8 mouse cellular contexts compared by ENCODE assay signal in the genomic region with DNA sequence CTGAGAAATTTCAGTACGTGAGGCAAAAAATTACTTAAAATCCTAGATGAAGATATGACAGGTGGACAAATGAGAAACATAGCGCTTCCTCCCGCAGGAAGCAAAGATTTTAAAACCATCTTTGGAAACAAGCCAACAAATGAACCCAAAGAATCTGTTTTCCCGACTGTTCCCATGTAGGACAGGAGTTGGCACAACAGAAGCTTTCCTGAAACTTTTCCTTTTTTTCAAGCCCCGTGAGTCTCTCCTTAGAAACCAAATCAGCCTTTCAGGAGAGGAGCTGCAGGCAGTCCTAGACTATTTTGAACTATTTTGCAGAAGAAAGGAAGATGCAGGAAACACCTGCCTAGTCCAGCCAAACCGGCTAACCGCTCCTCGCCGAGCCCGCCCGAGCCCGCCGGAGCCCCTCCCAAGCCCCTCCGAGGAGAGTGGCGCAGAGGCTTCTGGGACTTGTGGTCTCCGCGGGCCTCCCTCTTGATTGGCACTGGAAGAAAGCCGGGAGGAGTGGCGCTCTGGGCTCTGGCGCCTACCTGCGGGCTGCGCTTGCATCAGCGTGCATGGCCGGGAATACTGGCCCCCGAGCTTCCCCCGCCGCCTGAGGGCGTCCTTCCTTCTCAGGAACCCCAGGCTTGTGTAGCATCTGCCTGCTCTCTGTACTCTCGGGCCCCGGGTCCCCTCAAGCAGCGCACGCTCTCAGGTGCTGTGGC. TPM values are rescaled to one million over a fixed set of nuclear protein-coding genes. Genes with fewer than 3 reads are reported as not detected.
DNase-seq lines count a peak whose midpoint lies in the region; ATAC-seq and TF ChIP-seq lines count a peak whose summit lies in the region.

Gene Mei4 (plus strand): TSS at position 490 of the 707 bp plus-strand sequence.

- peak; percentile 65 for DNase-seq in CD4-positive, CD25-positive, alpha-beta regulatory T cell, adult 2 months (ENCODE audit: low read depth, low spot score)
- DNase-seq in c-Kit-positive CD71-positive TER-119-negative erythroid progenitor cells, embryonic 14.5 days (ENCODE audit: low read depth), result peak; percentile 7
- DNase-seq in forebrain, embryonic 10.5 days (ENCODE audit: extremely low spot score, low spot score), result peak; percentile 85
- DNase-seq in heart, postnatal 36 days, result peak; percentile 6 to 11
- peak; percentile 83 to 86 for DNase-seq in layer of hippocampus, adult 18-20 months (ENCODE audit: low spot score in 2 of 2)
- peak; percentile 76 for DNase-seq in liver, postnatal 0 days

- H3K4me1 ChIP-seq in forebrain, embryonic 10.5 days, result peaks cover 4% of the 10 kb centered on the region; the same call in 1 of the 2 replicates
- H3K4me1 ChIP-seq in liver, postnatal 0 days (ENCODE audit: insufficient read depth), result 0 out of 2 replicates have a peak, but pooled peaks cover 6% of the 10 kb centered on the region
- H3K4me1 ChIP-seq in neural tube, embryonic 15.5 days, result peaks cover 4% of the 10 kb centered on the region
- H3K4me1 ChIP-seq in testis, adult 2 months (ENCODE audit: control insufficient read depth, insufficient read depth, low read length), result no peaks in the 10 kb centered on the region

- peak within 1 kb of the TSS; percentile 60 for H3K4me3 ChIP-seq in forebrain, embryonic 10.5 days
- peak within 1 kb of the TSS; percentile 49 for H3K4me3 ChIP-seq in liver, postnatal 0 days (ENCODE audit: low read depth, low read length)
- H3K4me3 ChIP-seq in neural tube, embryonic 15.5 days (replicated peaks), result peak within 1 kb of the TSS; percentile 59
- H3K4me3 ChIP-seq in testis, adult 2 months (ENCODE audit: control insufficient read depth, low read depth, low read length), result peak within 1 kb of the TSS; percentile 75

- H3K4me2 ChIP-seq in liver, postnatal 0 days (ENCODE audit: low read depth, low read length), result peak within 1 kb of the TSS; percentile 84
- peak within 1 kb of the TSS; percentile 95 for H3K4me2 ChIP-seq in neural tube, embryonic 15.5 days

- TF ChIP-seq POLR2A in testis, adult 2 months (IDR thresholded peaks at IDR 0.05; ENCODE audit: control insufficient read depth, low read depth, low read length), result no peak

- 3% methylated on average over 32 of the region's 32 CpGs for WGBS in forebrain, embryonic 10.5 days
- whole genome bisulfite sequencing in liver, postnatal 0 days (ENCODE audit: insufficient replicate concordance), result under 1% methylated on average over 32 of the region's 32 CpGs
- WGBS in neural tube, embryonic 15.5 days, result 4% methylated on average over 27 of the region's 32 CpGs

- no peak for TF ChIP-seq EP300 in liver, postnatal 0 days (IDR thresholded peaks at IDR 0.05; ENCODE audit: low read depth)

- peak within 1 kb of the TSS; percentile 78 for H3K27ac ChIP-seq in forebrain, embryonic 10.5 days
- H3K27ac ChIP-seq in liver, postnatal 0 days (ENCODE audit: low read depth), result peak within 1 kb of the TSS; percentile 60
- no peak within 1 kb of the TSS for H3K27ac ChIP-seq in neural tube, embryonic 15.5 days (replicated peaks)
- H3K27ac ChIP-seq in testis, adult 2 months (ENCODE audit: control insufficient read depth, insufficient read depth, low read depth, low read length), result peak within 1 kb of the TSS; percentile 49; the same call in 1 of the 2 replicates

- H3K9me3 ChIP-seq in forebrain, embryonic 10.5 days, result no peaks in the 10 kb centered on the region
- no peaks in the 10 kb centered on the region for H3K9me3 ChIP-seq in liver, postnatal 0 days (ENCODE audit: low read length)
- H3K9me3 ChIP-seq in neural tube, embryonic 15.5 days (replicated peaks), result no peaks in the 10 kb centered on the region

- intact Hi-C loops in heart, postnatal 36 days (cut with DNase I), result no loop called here

- peaks cover 20% of the 10 kb centered on the region for H3K27me3 ChIP-seq in forebrain, embryonic 10.5 days (ENCODE audit: poor library complexity, severe bottlenecking)
- H3K27me3 ChIP-seq in liver, postnatal 0 days (ENCODE audit: insufficient read depth, low read length), result no peaks in the 10 kb centered on the region
- peaks cover 9% of the 10 kb centered on the region; the same call in 1 of the 2 replicates for H3K27me3 ChIP-seq in neural tube, embryonic 15.5 days (replicated peaks)
- no peaks in the 10 kb centered on the region for H3K27me3 ChIP-seq in testis, adult 2 months (ENCODE audit: control insufficient read depth, insufficient read depth, low read length)

- peak; percentile 57 for TF ChIP-seq CTCF in liver, postnatal 0 days (IDR thresholded peaks at IDR 0.05; ENCODE audit: low read depth)
- no peak for TF ChIP-seq CTCF in testis, adult 2 months (IDR thresholded peaks at IDR 0.05; ENCODE audit: control insufficient read depth, insufficient read depth, insufficient replicate concordance, low read depth, low read length)

- peak; percentile 93 for ATAC-seq in liver, postnatal 0 days
- peak; percentile 98 for ATAC-seq in neural tube, embryonic 15.5 days (ENCODE audit: low FRiP score)

- H3K9ac ChIP-seq in liver, postnatal 0 days (replicated peaks), result peak within 1 kb of the TSS; percentile 44; the same call in 1 of the 2 replicates
- H3K9ac ChIP-seq in neural tube, embryonic 15.5 days (replicated peaks), result peak within 1 kb of the TSS; percentile 51

- no peaks in the 10 kb centered on the region for H3K36me3 ChIP-seq in forebrain, embryonic 10.5 days (replicated peaks)
- H3K36me3 ChIP-seq in liver, postnatal 0 days (replicated peaks; ENCODE audit: insufficient read depth, low read length), result no peaks in the 10 kb centered on the region
- no peaks in the 10 kb centered on the region for H3K36me3 ChIP-seq in neural tube, embryonic 15.5 days
- H3K36me3 ChIP-seq in testis, adult 2 months (ENCODE audit: control insufficient read depth, insufficient read depth, low read length), result no peaks in the 10 kb centered on the region

RNA-seq across cellular contexts. Expression of gene Mei4, which starts in this region (rescaled TPM):
- polyA plus RNA-seq in forebrain, embryonic 10.5 days (2016; fragmentation: Nextera tagmentation; extraction: Ambion mirVana), result 1.1 and 1.2 TPM in 2 replicates
- not detected for total RNA-seq in heart, postnatal 36 days (2021)
- 1 to 10 TPM; 1.1 to 1.7 TPM for total RNA-seq in layer of hippocampus, adult 18-20 months (2021)
- 0.09 and 0.29 TPM in 2 replicates for polyA plus RNA-seq in liver, postnatal 0 days (2015; fragmentation: Nextera tagmentation; extraction: Ambion mirVana)
- polyA plus RNA-seq in neural tube, embryonic 15.5 days (2015; fragmentation: Nextera tagmentation; extraction: Ambion mirVana), result 1.4 and 2.0 TPM in 2 replicates
- polyA plus RNA-seq in testis, adult 2 months (2012; rRNA removed), result 0.12 and 0.16 TPM in 2 replicates

Comparison
In these comparisons a context has a peak if more than half of its experiments do, and no peak if none do; other contexts are left out.
1. Peak in DNase-seq in heart, postnatal 36 days; RNA of the gene not detected or under 1 TPM.
2. Peak in DNase-seq, ATAC-seq, H3K4me3 ChIP-seq, H3K27ac ChIP-seq, H3K9ac ChIP-seq and H3K4me2 ChIP-seq in liver, postnatal 0 days; RNA of the gene not detected or under 1 TPM.
3. DNase-seq: peak in every context shown above with its lines; median percentile 85 in forebrain, embryonic 10.5 days; 84 in layer of hippocampus, adult 18-20 months; 76 in liver, postnatal 0 days; 65 in CD4-positive, CD25-positive, alpha-beta regulatory T cell, adult 2 months; 8 in heart, postnatal 36 days; 7 in c-Kit-positive CD71-positive TER-119-negative erythroid progenitor cells, embryonic 14.5 days.